Mouse (Mus musculus): ENCODE measurements around the gene Kank1.

The Kank1 gene

GRCm38 (mm10) chr19:25372794-25373193 is 136.0 kb downstream of the Kank1 start:
- DNase-seq, result no peak

DNA sequence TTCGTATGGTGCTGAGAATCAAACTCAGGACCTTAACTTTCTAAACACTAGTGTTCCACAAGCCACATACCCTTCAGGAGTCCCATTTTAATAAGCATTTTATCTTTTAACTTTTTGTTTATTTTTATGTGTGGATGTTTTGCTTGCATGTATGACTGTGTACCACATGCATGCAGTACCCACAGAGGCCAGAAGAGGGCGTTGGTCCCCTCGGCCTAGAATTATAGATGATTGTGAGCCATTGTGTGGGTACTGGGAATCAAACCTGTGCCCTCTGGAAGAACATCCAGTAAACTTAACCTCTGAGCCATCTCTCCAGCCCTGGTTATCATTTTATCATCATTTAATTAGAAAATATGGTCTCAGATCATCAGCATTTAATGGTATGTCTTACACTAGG is 136.8 kb downstream of the Kank1 start:
- DNase-seq, result no peak

DNA sequence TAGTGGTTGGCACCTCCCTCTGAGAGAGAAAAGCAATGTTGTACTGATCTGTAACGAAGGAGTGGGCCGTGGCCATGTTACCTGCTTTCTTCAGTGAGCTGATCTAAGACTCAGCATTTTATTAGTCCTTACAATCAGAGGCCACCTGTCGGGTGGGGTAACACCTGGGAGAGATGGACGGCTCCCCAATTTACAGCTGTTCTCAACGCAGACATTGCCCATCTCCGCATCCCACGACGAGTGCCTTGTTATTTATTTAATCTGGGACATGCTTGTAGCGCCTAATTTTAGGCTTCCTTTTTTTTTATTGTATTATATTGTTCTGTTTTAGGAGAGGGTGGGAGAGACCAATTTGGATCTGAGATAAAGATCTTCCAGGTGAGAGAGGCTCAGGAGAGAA is 137.4 kb downstream of the Kank1 start:
- DNase-seq, result no peak

- DNase-seq, result peak; percentile 17
These were observed 138.2 kb downstream of the Kank1 start for GRCm38 (mm10) chr19:25374926-25375325.

DNA sequence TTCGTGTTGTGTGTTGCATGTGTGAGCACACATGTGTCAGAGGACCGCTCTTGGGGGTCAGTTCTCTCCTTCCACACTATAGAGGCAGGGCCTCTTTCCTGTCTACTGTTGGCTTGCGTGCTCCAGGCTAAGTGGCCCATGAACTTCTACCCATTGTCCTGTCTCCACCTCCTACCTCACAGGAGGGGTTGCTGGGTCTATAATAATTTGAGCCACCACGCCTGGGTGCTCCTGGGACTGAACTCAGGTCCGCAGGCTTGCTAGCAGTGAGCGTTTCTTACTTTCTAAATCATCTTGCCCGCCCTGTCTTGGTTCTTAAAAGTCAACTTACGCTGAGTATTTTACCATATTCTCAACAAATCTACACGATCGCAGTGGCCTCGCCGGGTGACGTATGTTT is 140.1 kb downstream of the Kank1 start:
- DNase-seq, result no peak

DNA sequence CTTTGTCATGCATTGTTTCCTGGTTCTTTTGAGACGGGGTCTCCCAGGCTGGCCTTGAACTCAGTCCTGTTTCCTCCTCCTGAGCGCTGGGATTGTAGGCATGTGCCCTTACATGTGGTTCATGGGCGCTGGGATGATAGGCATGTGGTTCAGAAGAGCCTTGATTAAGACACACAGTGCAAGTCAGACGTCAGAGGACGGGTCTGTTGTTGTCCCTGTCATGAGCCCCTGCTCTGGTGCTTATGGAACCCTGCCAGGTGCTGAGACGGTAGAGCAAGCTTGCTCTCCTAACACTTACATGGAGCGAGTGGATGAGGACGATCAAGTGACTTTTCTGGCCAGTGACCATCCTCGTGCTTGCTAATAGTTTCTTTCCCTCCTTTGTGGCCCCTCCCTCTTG is 143.9 kb downstream of the Kank1 start:
- DNase-seq, result no peak

DNA sequence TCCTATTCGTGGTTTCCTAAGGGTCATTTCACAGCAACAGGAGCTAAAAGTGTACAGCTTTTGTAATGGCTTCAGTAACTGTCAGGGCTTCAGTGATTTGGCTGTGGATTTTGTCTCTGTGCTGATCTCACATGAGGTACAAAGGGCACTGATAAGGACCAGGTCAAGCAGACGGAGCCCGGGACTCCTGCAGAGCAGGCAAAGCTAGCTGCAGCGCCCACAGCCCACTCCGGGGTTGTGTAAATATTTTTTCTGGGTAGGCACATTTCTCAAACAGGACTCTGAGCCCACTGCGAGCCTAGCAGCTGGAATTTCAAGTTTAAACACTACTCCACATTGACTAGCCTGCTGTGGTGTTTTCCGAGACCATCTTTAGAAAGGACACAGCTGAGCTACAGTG is 145.2 kb downstream of the Kank1 start:
- DNase-seq, result no peak

- DNase-seq, result no peak
These were observed 145.7 kb downstream of the Kank1 start for GRCm38 (mm10) chr19:25382494-25382893.

GRCm38 (mm10) chr19:25383386-25384146 is 146.8 kb downstream of the Kank1 start:
- no peak for DNase-seq

DNA sequence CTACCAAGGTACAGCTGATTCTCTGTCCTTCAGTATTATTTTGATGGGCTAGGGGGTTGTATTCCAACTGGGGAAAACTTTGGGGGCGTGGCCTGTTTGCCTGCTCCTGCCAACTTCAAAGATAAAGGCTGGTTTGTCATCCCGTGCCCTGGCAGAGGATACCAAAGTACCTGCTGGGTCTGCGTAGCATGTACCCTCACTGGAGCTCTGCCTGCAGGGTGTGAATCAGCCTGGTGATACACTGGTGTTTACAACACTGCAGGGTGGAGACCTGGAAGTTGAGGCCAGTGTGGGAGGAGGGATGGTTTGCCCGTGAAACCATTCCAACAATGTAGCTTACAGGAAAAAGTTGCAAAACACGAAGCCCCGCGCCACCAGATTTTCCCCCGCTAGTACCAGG is 149.2 kb downstream of the Kank1 start:
- DNase-seq, result no peak

- DNase-seq, result no peak
These were observed 150.1 kb downstream of the Kank1 start for GRCm38 (mm10) chr19:25386679-25387470.

DNA sequence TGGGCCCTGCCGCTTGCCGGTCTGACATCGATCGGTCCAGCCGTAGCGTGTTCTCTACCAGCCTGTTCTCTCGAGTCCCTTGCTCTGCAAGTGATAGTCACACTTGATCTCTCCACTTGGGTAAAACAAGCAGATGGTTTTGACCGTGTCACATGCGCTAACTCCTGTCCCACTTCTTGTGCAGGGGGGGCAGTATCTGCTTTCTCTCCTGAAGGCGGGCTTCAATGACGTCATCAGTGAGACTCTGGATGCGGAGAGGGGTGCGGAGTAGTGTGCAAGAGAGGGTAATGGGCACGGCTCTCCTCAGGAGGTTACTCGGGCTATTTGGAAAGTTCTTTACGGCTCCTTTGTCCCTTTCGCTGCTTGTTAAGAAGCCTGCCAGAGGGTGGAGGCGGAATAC is 151.1 kb downstream of the Kank1 start:
- no peak for DNase-seq

DNA sequence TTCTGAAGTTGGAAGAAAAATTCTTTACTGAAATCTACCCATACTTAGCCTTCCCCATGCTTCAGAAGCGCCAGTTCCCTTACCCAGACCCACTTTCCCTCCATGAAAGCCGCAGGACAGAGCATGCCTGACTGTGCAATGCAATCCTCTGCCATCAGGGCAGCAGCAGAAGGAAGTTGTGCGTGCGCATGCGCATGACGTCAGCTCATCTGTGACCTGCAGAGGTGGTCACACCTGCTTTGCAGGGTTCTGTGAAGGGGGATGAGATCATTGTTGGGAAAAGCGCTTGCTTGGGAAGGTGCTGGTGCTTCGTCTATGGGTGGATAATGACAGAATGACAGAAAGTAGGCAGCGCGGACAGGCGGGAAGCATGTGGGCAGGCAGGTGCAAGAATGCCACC is 155.4 kb downstream of the Kank1 start:
- DNase-seq, result no peak

- peak; percentile 24 for DNase-seq
These were observed 158.3 kb downstream of the Kank1 start for GRCm38 (mm10) chr19:25395035-25395434.

DNA sequence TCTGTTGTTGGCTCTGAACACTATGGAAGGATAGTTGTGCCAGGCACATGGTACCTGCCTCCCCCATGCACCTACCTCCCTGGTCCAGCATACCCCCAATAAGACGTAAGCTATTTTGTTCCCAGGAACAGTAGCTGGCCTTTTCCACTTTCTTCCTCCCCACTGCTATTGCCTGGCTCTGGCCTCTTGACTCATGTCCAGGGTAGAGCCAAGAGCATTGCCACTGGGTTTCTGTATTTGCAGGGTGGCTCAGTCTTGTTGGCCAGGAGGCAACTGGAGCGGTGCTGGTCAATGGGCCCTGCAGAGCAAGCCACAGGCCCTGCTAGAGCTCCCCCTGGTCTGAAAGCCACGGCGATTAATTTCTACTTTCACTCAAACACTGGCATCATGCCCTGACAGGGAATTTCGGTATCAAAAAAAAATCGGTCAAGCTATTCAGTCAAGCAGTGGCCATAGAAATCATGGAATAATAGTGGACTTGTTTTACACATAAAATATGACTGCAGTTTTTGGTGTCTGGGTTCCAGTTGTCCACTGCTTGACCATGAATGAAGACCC is 160.0 kb downstream of the Kank1 start:
- DNase-seq, result no peak

DNA sequence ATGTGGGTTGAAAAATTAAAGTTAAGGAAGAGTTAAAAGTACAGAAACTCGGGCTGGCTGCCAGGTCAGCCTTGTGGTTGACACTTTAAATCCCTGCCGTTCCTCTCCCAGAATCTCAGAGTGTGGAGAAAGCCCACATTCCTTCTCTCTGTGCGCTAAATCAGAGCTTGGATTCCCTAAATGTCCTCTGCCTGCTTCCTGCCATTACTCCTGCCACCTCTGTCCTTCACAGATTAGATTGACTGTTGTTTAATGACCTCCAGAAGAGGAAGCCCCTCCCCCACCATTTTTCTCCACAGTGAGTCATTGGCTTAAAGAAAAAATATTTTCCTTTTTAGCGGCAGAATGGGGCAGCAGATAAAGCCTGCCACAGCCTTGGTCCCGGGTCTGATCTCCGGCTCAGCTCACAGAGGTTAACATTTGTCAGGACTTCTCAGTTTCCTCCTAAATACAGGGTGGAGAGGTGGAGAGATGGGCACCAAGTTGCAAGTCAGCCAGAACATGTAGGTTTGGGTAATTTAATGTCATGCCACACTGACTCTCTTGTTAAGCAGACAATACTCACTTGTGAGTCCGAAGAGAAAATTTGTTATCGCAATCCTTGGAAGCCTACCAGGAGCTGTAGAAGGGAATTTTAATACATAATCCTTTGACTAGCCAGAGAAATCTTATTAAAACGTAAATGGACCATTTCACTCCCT is 162.9 kb downstream of the Kank1 start:
- DNase-seq, result no peak

DNA sequence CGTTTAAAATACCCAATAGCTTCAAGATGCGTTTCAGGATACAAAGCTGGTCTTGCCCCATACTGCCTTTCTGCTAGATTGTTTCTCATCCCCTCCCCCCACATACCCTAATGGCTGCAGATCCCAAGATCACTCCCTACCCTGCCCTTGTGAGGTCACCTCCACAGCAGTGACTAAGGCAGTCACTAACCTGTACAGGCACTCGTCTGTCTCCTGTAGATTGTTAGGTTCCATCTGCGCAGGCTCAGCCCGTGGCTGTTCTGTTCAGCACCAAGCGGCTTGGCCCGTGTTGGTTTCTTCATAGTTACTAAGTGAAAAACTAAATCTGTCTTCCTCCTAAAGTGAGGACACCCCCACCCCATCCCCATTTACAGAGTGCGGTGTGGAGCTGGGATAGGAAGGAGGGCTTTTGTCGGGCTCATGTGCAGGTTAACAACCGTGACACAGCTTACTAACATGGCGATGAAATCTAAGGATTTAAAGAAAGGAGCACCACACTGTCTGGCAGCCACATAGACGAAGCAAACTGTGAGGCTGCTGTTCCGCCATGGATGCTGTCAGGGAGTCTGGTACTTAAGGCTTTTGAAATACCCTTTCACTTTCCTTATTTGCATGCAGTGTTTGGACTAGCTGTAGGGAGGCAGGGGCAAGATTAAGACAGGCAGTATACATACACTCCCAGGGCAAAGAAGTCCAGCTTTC is 163.6 kb downstream of the Kank1 start:
- DNase-seq, result no peak

DNA sequence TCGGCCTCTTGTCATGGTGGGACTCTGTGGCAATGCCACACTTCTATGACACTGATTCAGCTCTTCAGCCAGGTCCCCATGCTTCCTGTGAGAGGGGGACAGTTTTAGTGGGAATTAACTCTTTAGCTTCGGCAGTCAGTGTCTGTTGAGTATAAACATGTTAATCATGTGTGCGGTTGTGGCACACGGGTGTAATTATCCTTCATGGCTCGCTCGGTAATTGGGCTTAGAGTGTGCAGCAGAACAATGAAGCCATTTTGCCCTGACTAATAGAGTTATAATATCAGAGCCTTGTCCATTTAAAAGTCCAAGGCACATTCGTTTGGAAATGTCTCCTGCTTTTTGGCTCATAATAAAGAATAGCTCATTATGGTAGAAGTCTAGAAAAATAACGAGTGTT is 164.7 kb downstream of the Kank1 start:
- DNase-seq, result no peak

DNA sequence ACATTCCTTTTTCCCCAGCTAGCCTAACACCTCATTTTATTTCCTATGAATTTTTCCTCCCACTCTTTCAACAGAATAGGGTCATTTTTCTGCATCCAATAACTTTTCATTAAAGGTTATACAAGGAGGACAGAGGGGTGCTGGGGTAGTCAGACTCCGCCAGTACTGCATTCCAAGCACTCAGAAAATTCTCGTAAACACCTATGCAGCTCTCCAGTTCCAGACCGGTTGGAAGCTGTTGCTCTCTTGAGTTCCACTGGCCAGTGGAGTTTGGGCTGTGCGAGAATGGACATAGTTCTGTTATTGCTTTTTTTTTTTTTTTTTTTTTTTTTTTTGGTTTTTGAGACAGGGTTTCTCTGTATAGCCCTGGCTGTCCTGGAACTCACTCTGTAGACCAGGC is 167.4 kb downstream of the Kank1 start:
- no peak for DNase-seq

- no peak for DNase-seq
These were observed 169.2 kb downstream of the Kank1 start for GRCm38 (mm10) chr19:25405987-25406386.

DNA sequence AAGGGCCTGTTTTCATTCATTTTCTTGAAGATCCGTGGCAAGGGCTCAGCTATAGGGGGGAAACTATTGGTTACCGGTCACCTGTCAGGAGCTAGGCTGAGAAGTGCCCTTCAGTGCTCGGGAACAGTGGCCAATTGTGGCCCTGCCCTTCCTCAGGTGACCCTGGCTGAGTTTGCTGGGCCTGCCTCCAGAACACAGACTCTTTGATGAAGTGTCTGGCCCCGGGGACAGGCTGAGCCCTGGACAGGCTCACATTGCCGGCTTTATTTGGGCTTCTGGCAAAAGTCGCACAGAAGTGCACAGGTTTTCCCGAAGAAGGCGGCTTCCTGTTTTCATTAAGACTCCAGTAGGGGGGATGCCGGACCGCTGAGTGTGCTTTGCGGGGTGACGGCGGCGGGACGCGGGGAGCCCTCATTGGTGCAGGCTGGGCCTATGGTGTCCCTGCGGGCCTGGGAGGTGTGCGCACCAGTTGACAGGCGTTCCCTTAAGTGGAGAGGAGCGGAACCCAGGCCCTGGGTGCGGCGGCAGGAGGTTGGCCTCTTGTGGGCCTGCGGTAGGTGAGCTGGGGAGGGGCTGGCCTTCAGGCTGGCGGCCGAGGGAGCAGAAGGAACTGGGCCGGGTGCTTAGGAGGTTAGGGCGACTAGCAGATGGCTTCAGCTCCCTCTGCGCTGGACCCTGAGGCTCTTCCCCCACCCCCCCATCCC is 169.9 kb downstream of the Kank1 start:
- peak; percentile 43 for DNase-seq

Measured in layer of hippocampus, adult 9-11 months (tissue).